Mouse (Mus musculus): ENCODE results near the gene Wdr73.

Wdr73 gene

DNA sequence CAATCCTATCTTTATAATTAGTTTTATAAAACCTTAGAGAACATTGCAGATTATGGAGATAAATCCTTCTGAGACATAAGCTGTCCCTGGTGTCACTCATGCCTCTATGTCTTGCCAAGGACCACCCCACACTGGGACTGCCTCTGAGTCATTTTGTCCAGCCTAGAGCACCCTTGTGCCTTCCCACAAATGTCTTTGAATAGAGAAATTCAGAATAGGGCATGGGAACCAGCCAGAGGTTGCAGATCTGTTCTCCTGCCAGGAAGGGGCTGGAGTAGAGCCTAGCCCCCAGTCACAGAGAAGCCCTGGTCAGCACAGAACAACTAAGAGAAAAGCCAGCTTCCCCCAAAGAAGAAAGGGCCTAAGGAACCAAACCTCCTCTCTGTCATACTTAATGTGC, 45.8 kb downstream of the Wdr73 start:
- no peak for DNase-seq (ENCODE audit: low spot score in 2 of 2)

DNA sequence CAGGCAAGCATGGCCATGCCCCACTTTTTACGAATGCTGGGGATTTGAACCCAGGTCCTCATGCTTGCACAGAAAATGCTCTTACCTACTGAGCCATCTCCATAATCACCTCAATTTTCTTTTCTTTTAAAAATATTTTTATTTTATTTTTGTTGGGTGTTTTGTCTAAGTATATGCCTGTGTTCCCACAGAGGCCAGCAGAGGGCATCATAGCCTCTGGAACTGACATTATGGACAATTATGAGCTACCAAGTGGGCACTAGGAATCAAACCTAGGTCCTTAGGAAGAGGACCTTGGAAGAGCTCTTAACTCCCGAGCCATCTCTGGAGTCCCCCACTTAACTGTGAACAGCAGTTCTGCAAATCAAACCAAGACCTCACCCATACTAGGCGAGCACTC, 47.9 kb downstream of the Wdr73 start:
- no peak for DNase-seq (ENCODE audit: low spot score in 2 of 2)

DNA sequence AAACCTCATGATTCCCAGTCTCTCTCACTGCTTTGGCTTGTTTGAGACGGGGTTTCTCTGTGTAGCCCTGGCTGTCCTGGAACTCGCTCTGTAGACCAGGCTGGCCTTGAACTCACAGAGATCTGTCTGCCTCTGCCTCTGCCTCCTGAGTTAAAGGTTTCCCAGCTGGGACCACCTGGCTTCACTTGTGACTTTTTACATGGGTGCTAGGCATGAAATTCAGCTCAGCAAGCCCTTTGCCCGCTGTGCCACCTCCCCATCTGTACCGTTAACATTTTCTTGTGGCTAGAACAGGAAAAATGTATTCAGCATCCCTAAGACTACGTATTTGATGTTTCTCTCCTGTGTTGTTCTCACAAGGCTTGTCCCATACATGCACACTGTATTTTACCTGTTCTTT, 50.5 kb downstream of the Wdr73 start:
- DNase-seq (ENCODE audit: low spot score in 2 of 2), result no peak

DNA sequence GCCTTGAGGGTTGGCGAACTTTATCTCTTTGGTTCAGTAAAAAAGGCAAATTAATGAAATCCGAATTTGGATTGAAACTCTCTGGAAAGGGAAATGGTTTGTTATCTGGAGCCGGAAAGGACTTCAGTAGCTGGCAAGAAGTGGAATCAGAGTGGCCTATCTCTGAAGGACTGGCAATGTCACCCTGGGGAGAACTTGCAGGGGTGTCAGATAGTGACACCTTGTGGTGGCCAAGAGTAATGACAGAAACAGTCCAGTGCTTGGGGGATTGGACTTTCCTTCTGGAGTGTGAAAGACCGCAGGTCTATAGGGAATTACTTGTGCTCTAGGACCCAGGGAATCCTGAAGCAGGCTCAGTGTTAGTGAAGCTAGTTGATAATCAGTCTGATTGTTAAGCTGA, 51.4 kb downstream of the Wdr73 start:
- DNase-seq (ENCODE audit: low spot score in 2 of 2), result no peak

DNA sequence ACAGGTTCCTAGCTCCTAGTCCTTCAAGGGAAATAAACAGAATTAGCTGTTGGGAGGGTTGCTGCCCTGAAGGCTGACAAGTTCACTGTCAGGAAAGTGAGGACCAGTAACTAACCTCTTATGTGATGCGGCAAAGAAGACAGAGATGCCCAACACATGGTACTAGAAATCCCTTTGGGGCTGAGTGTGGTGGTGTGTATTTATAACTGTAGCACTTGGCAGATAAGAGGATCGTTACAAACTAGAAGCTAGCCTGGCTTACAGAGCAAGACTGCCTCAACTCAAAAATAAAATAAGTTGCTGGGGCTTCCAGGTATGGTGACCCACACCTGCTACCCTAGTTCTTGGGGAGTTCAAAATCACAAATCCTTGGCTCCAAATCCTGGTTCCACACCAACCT, 51.8 kb downstream of the Wdr73 start:
- DNase-seq (ENCODE audit: low spot score in 2 of 2), result no peak

DNA sequence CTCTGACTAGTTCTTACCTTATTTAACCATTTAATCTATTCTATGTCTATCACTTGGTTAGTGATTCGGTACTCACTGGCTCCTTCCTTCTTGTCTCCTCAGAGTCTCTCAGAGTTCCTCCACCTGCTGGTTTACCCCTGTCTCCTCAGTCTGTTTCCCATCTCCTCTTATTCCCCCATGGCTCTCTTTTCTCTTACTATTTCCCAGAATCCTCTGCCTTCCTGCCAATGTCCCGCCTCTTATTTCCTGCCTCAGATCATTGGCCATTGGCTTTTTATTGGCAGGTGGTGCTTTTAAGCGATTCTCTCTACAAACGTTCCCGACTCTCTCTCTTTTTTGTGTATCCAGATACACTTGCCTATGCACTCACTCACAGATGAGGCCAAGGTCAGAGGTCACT, 54.4 kb downstream of the Wdr73 start:
- DNase-seq (ENCODE audit: low spot score in 2 of 2), result no peak

DNA sequence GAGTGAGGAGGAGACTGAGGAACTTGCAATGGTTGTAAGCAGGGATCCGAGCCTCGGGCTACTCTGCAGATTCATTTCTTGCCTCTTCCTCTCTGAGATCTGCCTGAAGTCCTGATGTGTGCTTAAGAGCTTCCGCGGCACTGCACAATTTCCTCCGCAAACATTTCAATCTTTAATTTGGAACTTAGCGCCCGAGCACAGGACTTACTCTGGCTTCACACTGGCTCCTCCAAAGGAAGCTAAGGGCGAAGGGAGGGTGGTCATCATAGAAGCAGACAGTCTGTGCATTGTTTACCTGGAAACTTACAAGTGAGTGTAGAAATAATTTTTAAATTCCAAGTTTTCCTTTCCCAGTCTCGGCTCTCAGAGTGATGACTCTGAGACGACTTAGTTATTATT, 54.8 kb downstream of the Wdr73 start:
- DNase-seq (ENCODE audit: low spot score in 2 of 2), result no peak

DNA sequence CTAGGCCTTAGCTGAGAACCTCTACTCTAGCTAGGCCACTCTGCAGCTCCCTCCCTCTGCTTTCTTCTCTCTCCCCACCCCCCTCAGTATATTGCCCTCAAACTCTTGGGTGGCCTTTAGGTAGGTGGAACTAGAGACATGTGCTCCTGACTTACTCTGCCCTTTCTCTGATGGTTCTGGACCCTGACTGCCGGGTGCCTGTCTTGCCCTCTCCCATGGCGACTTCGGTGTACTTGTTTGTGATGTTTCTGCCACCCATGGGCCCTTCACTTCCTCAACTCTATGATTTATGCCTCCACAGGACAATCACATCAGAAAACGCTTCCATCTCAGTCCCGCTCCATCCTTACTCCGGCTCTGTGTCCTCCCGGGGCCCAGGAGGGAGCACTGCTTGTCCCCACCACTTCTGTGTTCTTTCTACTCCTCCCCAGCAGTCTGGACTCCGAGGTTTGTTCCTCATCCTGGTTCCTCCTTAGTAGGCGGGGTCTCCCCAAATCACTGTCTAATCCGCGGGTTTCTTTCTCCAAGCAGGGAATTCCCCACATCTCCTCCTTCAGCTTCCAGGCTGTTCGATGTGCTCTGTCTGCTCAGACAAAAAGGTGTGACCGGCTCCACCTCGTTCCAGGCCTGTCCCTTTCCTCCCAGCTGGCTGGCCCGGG, 55.3 kb downstream of the Wdr73 start:
- no peak for DNase-seq (ENCODE audit: low spot score in 2 of 2)

DNA sequence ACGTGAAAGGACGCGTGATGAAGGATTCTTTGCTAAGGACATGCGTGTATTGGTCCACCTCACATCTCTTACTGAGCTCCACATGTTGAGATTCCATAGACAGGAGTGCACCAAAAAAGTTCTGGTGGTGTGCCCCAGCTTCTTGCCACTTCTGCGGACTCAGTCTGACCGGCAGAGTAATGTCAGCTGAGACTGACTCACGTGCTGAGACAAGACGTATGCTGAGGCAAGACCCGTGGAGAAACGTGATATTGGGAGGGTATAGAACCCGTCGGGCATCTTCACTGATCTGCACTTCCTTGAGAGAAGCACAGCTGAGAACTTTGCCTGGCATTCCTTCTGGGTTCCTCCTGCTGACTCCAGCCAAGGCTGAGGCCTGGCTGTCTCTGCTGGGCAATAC, 56.4 kb downstream of the Wdr73 start:
- DNase-seq (ENCODE audit: low spot score in 2 of 2), result no peak

DNA sequence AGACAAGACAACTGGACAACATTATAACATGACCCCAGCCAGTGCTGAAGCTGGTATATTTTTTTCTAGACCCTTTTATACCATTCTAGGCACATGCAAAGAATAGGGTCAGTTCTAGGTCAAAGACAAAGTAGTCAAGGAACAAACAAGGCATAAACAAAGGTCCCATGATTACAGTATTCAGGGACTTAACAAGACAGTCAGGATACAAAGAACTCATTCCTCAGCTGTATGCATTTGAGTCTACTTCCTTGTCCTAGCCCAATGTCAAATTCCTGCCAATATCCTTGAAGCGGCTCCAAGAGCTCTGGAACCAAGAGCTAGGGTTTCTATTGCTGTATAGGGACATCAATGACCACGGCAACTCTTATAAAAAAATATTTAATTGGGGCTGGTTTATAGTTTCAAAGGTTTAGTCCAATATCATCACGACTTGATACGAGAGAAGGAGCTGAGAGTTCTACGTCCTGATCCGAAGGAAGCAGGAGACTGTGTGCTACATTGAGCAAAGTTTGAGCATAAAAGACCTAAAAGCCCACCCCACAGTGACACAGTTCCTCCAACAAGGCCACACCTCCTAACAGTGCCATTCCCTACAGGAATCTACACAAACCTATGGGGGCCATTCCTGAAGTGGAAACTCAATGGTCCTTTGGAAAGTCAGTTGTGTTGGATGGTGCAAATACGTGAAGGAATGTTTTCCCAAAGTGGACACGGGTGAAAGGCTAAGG, 57.0 kb downstream of the Wdr73 start:
- no peak for DNase-seq (ENCODE audit: low spot score in 2 of 2)

DNA sequence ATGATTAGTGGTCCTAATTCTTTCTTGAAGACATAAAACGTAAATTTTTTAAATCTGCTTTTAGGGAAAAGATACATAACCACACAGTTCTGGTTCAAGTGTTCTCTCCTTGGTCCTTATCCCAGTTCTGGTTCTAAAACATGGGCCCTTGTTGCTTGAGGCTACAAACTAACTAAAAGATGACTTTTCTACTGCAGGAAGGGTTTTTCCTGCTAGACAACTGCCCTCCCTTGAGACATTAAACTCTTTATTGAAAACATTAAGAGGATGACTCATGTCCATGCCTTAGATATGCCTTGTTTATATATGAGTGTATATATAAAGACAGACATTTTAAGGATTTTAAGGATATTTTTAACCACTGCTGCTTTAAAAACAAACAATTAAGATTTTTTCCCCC, 57.9 kb downstream of the Wdr73 start:
- no peak for DNase-seq (ENCODE audit: low spot score in 2 of 2)

DNA sequence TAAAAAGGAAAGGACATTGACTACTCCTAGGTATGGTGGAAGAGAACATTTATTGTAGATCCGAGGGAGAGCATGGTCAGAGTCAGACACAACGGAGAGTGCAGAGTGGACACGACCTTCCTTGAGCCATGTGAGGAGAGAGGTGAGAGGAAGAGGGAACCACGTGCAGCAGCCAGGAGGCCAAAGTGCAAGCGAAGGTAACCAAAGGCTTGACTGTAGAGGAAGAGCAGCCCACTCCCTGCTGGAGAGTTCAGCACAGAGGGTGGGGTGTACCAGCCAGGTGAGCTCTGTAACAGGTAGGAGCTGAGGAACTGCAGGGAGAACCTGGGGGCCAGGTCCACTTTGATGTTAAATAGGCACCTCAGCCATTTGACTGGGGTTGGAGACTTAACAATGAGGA, 58.9 kb downstream of the Wdr73 start:
- no peak for DNase-seq (ENCODE audit: low spot score in 2 of 2)

DNA sequence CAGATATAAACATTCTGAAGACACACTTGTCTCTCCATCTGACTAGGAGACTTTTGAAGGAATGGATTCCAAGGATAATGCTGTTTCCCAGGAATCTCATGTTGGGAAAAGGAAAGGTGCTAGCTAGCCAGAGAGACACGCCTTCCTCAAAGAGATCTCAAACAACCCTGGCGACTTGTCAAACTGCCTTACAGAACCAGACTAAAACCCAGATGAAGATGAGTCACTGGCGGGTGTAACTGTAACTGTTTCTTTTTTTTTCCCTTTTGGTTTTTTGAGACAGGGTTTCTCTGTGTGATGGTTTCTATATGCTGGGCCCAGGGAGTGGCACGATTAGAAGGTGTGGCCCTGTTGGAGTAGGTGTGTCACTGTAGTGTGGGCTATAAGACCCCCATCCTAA, 60.1 kb downstream of the Wdr73 start:
- no peak for DNase-seq (ENCODE audit: low spot score in 2 of 2)
